Mouse (Mus musculus) left cerebral cortex, postnatal 36 days (tissue): Measurements from ENCODE around the gene Vnn3. TPM values are rescaled to one million over a fixed set of nuclear protein-coding genes. Genes with fewer than 3 reads are reported as not detected.
A peak's percentile ranks its signal among the peaks of the same experiment; 100 is the strongest.

Experiments
- DNase-seq, 2 experiments: peaks; one replicate each; pipeline ENCODE4 v3.0.0; 2021 to 2022; ENCODE audit warnings: low spot score in 2 of 2, mixed read lengths in 1 of 2
- intact Hi-C: fragments of 180-260 bp; cut with DNase I; formaldehyde crosslinking; loops from one replicate; pipeline ENCODE4 v1.15.1; 2025
- total RNA-seq, 2 experiments: library from RNA; stranded (reverse); gene quantifications; 2 replicates each; pipeline ENCODE4 v1.2.3; 2021

Vnn3 gene
- under 1 TPM in 1 of 2 experiments, not detected in 1; 0.29 TPM for total RNA-seq

GRCm38 (mm10) chr10:23851228-23851912 is at the start of gene Vnn3:
Vnn3 (plus strand) TSS chr10:23851462.
- intact Hi-C loops: no loop called here
- DNase-seq: no peak

GRCm38 (mm10) chr10:23802911-23803310 is 48.4 kb upstream of the Vnn3 start:
- intact Hi-C loops: no loop called here

DNA sequence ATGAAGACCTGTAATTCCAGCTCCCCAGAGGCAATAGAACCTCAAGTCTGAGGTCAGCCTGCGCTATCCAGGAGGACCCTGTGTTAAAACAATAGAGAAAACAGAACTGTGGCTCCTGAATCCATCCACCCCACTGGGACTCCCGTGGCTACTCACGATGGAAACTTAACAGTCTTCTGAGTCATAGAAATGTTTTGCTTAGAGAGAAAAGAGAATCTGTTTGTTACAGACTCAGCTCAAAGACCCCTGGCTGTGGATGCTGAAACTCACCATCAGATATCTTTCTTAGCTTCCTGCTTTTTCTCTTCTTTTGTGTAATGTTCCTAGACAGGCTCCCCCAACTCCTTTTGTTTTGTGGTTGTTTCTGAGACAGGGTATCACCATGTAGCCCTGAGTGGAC is 46.6 kb upstream of the Vnn3 start:
- intact Hi-C loops: no loop called here
- DNase-seq: no peak

More at GRCm38 (mm10) chr10:23802911-23803310, 48.4 kb upstream of the Vnn3 start:
- DNase-seq: no peak

- no peak for DNase-seq
- intact Hi-C loops: no loop called here
Observed at GRCm38 (mm10) chr10:23806201-23806600, 45.1 kb upstream of the Vnn3 start.

DNA sequence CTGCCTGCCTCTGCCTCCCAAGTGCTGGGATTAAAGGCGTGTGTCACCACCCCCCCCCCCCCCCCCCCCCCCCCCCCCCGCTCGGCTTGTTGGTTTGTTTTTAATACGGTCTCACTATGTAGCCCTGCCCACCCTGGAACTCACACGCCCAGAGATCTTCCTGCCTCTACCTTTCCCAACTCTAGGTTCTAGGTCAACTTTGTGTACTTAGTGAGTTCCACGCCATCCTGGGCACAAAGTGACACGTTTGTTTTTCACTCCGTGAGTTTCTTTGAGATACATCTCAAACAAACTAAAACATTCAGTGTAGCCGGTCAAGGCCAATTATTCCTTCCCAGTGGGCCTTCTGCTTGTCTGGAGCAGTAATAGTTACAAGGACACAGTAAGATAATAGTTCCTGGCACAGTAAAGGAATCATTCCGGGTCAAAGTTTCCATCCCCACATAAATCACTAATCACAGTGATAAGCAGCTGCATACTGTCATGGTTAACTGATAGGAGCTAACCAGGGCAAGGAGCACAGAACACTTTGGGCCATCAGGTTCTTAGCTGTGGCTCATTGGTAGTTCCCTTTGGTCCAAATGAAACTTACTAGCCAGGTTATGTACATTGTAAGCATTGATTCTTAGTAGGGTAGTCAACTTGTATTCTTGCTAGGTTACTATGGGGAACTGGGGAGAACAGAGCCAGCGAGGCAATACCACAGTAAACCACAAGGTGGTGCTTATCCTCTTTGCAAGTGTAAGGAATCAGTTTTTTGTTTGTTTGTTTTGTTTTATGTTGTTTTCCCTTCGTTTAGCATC is 39.4 kb upstream of the Vnn3 start:
- intact Hi-C loops: loop anchor here (2.0 kb wide), 1 partner anchor 269 kb away; no protein-coding TSS in a partner anchor
- DNase-seq: peak; percentile 43 to 55

- intact Hi-C loops: loop anchor here (2.0 kb wide), 1 partner anchor 268 kb away; no protein-coding TSS in a partner anchor
- no peak for DNase-seq
Observed at GRCm38 (mm10) chr10:23812438-23812759, 38.9 kb upstream of the Vnn3 start.

- no peak for DNase-seq
- intact Hi-C loops: loop anchor here (2.0 kb wide), 1 partner anchor 268 kb away; no protein-coding TSS in a partner anchor
Observed at GRCm38 (mm10) chr10:23812852-23813766, 38.2 kb upstream of the Vnn3 start.

GRCm38 (mm10) chr10:23815168-23815567 is 36.1 kb upstream of the Vnn3 start:
- intact Hi-C loops: loop anchor here (2.0 kb wide), 1 partner anchor 316 kb away; no protein-coding TSS in a partner anchor
- peak; percentile 39 to 67 for DNase-seq

DNA sequence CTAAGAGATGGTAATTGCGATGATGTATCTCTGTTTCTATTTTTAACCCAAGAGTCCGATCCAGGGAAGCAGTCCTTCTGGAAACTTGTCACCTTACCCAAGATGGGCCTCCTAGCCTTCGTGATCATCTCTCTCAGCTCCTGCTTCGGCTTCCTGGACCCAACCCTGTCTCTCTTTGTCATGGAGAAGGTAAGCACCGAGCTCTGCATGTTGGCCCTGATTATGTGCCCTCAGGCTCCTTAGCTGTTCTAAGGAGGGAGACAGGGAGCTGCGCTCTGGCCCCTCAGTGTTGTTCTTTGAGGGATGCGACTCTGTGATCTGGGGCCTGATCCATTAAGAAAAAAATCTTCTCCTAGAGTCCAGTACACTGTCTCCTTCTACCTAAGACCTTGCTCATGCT is 35.0 kb upstream of the Vnn3 start:
- no peak for DNase-seq
- intact Hi-C loops: no loop called here

GRCm38 (mm10) chr10:23826516-23826915 is 24.7 kb upstream of the Vnn3 start:
- DNase-seq: no peak
- intact Hi-C loops: no loop called here

GRCm38 (mm10) chr10:23836003-23836964 is 15.0 kb upstream of the Vnn3 start:
- DNase-seq: no peak
- intact Hi-C loops: no loop called here

DNA sequence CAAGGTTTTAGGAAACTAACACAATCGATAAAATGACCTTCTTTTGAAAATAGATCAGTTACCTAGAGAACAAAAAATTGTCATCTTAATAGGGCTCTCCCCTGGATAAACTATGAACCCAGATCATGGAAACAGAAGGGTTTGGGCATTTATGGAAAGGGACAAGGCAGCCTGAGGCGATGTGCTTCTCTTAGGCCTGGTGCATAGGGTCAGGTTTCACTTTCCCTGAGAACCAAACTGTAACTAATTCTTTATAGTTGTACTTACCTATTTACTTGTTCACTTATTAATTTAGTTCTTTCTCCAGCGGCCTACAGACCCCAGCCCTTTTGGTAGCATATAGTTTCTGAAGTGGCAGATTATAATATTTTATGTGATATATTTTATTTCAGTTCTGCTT is 14.1 kb upstream of the Vnn3 start:
- no peak for DNase-seq
- intact Hi-C loops: no loop called here

DNA sequence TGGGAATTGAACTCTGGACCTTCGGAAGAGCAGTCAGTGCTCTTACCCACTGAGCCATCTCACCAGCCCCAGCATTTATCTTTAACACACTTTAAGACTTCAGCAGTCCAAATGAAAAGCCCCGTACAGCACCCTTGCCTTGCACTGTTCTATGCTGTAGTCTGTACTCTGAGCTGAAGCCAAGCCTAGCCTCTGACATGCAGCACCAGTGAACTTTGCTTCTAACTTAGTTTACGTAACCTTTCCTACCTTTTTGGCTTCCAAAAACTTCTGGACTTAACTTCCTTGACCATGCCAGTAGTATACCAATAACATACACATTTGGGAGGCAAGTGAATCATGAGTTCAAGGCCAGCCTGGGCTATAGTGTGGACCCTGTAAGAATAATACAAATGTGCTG is 12.4 kb upstream of the Vnn3 start:
- DNase-seq: no peak
- intact Hi-C loops: no loop called here

GRCm38 (mm10) chr10:23839368-23839767 is 11.9 kb upstream of the Vnn3 start:
- intact Hi-C loops: no loop called here
- DNase-seq: no peak

DNA sequence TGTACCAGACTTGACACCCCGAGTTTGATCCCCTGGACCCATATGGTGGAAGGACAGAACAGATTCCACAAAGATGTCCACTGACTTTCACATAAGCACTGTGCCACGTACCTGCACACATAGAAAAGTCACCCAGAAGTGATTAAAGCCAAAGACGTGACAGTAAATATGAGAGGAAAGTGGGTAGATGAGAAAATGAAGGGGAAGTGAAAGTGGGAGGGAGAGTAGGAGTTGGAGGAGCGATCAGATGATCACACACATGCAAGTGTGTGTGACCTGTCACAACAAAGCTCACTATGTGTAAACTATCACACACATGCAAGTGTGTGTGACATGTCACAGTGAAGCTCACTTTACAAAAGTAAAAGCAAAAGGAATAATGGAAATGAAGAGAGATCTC is 10.8 kb upstream of the Vnn3 start:
- intact Hi-C loops: no loop called here
- DNase-seq: no peak

DNA sequence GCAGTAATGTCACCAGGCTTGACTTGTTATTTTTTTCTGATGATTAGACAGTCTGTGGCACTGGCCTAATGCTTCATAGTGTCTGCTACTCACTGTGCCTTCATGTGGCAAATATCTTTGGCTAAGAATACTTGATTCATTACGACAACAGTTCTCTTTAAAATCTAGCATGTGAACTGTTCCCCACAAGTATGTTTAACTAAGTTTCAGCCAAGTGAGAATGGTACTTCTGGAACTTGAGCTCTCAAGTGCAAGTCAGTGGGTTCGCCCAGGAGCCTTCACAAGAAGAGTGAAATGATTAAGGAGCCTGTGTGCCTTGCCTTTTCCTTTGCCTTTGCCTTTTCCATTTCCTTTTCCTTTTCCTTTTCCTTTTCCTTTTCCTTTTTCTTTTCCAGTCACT is 834 bp downstream of the Vnn3 start:
- intact Hi-C loops: no loop called here
- no peak for DNase-seq

DNA sequence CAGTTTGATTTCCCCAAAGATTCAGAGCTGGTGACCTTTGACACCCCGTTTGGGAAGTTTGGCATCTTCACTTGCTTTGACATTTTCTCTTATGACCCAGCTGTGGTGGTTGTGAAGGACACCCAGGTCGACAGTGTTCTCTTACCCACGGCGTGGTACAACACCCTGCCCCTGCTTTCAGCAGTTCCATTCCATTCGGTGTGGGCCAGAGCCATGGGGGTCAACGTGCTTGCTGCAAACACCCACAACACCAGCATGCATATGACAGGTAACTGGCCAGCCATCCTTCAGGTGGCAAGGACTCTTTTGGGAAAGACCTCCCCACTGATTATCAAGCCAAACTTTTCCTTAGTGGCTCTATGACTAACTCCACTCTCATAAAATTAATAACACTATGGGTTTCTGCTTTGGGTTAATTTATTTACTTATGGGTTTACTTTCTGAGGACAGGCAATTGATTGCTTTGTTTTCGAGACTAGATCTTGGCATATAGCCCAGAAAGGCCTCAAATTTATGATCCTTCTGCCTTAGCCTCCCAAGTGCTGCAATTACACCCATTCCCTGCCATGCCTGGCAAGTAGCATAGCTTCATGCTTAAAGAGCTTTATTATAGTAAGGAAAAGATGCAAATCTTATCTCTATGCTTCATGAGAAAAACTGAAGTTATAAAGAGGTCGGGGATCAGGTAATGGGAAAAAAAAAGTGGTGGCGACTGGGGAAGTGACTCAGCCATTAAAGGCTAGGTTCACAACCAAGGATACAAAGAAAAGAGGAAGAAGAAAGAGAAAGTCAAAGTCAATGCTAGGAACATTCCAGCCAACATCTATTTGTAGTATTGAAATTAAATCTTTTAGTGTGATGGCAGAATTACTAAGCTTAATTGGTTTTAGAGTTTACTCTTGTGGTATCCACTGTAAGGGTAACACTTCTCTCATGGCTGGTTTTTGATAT is 13.4 kb downstream of the Vnn3 start:
- intact Hi-C loops: no loop called here
- DNase-seq: no peak

GRCm38 (mm10) chr10:23880695-23881094 is 29.4 kb downstream of the Vnn3 start:
- intact Hi-C loops: no loop called here
- no peak for DNase-seq
